Mouse (Mus musculus) G1E (cell line): Measurements from ENCODE around the gene Opn1mw.

Experiments used
- CTCF ChIP-seq: IDR thresholded peaks from 2 replicates; pipeline ENCODE4 v1.5.1; 2012; ENCODE audit warnings: low read depth, low read length, inconsistent platforms, mixed read lengths
- GATA1 ChIP-seq: IDR thresholded peaks from 2 replicates; pipeline ENCODE4 v1.6.1; 2012; ENCODE audit warnings: borderline replicate concordance, low read length, inconsistent platforms, mixed read lengths
- POLR2AphosphoS5 ChIP-seq: IDR thresholded peaks from 2 replicates; pipeline ENCODE4 v1.6.1; 2012; ENCODE audit warnings: low read depth, low read length, inconsistent platforms; ENCODE audit not compliant: insufficient replicate concordance

GRCm38 (mm10) chrX:74103457-74104188 lies 23.6 kb upstream of the Opn1mw start:
- TF ChIP-seq GATA1 = no peak
- no peak for TF ChIP-seq POLR2AphosphoS5
- no peak for TF ChIP-seq CTCF
